Mouse (Mus musculus): ENCODE results near the gene Cwc25.
"Not testable (repeated sequence)": the region's sequence is repeated elsewhere in the genome, so short reads cannot be mapped to it uniquely, and the experiment has no call there.

Cwc25 gene

DNA sequence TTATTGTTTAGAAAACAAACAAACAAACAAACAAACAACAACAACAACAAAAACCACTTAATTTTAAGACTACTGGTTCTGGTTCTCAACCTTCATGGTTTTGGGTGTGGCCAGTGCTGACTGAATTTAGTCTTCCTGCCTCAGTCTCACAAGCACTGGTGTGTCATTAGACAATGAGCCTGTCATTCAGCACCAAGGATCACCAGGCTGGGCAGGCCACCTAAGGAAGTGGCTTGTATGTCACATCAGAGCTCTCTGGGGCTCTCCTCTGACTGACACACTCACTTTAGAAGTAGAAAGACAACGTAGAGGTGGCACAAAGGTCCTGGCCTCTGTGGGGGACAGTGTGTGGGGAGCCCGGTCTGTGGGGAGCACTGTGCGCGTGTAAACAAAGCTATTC lies 47.3 kb downstream of the Cwc25 start:
- no peak for DNase-seq

DNA sequence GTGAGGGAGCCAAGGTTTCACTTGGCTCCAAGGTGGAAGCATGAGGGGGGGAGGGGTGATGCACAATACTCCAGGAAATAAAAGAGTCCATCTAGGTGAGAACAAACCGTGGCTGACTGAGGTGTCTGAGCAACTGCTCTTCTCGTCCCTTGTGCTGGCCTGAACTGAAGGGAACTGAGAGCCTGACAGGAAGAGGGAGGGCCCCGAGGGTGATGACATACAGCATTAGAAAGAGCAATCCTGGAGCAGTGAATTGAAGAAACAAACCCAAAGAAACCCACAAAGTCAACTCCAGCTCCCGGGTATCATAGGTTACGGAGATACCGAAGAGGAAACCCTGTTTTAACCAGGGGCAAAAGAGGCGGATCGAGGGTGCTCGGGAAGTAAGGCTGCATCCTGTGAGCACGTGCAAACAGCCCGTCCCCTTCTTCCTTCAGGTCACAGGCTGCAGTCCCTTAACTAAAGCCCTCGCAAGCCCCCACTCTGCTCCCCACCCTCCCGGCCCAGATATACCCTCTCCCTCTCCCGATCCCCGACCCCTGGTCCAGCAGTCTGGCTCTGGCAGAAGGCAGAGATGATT lies 48.0 kb downstream of the Cwc25 start:
- DNase-seq = peak; percentile 49

DNA sequence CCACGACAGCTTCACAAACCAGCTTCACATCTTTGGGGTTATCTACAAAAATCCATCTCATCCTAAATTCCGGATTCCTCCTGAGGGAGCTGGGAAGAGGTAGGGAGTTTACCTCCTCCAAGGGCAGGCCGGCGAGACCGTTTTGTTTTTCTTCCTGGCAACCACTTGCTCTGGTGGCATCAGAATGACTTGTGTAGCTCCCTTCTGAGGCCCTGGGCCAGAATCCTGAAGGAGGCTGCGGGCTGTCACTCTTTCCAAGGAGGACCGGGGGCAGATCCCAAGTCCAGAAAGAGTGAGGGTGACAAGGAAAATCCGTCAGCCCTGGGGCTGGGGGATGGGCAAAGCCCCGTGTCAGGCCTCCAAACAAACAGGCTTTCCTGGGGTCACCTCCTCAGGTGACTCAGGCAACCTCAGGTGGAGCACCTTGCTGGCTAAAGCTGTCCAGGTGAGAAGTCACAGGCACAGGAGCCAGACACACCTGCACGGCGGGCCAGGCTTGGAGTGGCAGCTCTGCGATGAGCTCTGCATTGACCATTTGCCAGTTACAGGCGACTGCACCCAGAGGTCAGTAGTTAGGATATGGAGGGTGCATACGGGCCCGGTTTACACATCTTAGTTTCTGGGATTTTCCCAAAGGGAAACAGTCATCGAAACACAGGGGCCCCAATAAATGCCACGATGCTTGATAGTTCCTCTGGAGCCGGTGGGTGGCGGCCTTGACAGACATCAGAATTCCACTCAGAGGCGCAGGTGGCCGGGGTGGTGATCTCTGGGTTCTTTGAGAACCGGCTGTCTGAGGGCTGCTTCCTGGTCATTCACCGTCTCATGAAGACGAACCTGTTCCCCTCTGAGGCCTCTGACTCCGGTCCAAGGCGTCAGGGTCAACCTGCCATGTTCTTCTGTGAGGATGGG lies 48.7 kb downstream of the Cwc25 start:
- no peak for DNase-seq

DNA sequence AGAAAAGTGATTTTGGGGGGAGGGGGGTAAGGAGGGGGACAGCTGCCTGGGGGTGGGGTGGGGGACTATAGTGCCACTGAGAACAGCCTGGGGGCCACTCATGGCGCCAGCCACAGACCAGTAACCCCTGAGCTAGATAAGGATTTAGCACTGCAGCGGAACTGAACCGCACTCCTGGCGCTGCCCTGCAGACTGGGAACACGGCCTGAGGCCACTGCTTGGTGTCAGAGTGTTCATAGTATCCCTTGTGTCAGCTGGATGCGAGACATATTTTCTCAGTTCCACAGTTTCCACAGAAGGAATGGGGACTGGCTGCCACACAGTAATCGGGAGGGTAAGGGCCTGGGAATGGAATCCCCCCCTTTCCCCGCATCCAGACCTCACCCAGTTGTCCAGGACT lies 50.3 kb downstream of the Cwc25 start:
- no peak for DNase-seq

DNA sequence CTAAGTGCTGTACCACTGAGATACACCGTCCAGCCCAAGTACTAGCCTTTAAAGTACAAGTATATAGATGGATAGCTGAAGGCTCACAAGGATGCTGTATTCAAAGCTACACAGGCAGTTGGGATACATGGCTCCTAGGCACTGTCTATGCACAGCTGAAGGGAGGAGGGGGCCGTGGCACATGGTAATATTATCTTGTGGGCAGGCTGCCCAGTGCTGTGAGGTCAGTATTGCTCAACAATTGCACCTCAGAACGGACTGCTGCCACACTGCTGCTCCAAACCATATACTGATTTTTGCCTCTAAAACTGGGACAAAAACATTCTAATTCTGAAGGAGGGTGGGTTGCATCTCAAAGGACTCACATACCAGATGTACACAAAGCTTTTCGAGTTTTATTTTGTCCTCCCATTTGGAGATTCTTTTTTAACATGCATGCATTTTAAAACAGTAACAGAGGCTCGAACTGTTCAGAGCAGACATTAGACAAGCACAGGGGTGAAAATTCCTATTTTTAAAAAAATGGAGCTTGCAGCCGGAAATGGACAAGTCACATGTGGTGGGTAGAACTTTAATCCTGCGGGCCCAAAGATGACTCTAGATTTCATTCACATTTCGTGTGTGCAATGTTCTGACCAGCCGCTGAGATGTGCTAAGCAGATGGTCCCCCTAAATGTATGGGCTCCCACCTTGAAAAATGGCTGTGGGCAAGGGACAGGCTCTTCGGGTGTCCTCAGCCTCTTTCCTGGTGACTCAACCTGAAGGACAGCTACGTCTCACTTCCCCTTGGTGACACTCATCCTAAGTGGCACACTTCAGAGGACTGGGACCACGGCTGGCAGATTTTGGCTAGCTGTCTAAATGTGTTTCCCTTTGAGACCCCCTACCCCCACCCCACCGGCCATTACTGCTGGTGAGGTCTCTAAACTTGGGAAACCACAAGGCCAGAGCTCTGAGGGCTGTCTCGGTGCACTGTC lies 51.3 kb downstream of the Cwc25 start:
- DNase-seq = peak; percentile 71

DNA sequence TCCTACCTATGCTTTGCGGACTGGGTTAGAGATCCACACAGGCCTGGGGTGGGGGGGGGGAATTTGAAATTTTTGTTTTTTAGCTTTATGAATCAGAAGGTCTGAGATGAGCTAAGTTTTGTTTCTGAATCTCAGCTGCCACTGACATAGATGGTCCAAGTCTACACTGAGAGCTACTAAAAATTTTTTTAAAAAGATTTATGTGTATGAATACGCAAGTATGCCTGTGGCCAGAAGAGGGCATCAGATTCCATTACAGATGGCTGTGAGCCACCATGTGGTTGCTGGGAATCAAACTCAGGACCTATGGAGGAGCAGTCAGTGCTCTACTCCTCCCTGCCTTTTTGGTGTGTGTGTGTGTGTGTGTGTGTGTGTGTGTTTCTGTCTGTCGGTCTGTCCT lies 52.0 kb downstream of the Cwc25 start:
- no peak for DNase-seq

DNA sequence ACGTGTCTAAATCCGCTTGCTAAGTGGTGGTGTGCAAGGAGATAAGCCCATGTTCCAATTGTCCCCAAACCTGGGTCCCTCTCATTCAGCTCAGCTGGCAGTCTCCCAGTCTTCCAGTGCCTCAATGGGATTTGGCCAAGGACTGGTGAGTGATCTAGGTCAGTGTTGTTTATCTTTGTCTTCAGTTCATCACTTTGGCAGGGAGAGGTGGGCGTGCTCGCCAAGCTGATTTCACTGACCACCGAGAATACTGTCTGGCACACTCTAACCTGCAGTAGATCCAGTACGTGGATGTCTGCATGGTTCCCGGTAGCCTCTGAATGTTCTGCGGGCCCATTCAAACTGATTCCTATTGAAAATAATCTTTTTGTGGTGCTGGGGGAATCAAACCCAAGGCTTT lies 52.5 kb downstream of the Cwc25 start:
- no peak for DNase-seq

DNA sequence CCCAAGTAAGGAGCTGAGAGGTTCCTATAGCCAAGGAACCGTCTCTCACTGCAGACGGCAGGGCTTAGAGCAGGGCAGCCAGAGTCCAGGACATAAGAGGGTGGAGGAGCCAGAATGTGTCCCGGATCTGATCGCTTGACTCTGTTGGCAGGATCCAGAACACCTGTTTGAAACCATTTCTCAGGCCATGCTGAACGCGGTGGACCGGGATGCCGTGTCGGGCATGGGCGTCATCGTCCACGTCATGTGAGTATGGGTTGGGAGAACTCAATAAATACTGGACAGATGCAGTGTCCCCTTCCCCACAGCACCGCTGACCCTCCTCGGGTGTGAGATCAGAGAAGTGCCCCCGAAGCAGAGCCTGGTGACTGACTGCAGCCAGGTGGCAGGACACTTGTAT lies 54.1 kb downstream of the Cwc25 start:
- DNase-seq = no peak

DNA sequence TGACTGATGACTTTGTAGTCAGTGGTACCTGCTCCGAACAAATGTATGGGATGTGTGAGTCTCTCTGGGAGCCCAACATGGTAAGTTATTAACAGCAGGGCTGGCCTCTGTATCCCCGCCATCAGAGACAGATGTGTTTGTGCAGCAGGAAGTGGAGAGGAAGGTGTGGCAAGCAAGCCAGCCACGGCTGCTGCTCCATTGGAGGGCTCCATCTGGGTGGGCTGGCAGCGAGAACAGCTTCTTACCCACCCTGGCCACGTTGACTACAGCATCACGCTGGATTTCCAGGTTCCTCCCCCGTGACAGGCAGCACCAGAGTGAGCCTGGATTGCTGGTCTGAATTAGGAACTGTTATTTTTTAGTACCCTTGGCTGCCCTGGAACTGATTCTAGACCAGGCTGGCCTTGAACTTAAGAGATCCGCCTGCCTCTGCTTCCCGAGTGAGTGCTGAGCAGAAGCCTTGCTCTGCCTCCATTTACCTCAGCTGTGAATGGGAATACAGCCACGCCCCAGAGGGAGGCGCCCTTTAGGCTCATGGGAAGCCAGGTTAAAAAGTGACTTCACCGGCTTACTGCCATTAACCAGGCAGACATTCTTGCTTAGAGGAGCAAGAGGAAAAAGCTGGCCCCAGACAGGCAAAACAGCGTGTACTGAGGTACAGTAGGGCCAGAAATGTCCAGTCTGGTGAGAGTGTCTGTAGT lies 55.0 kb downstream of the Cwc25 start:
- DNase-seq = no peak

DNA sequence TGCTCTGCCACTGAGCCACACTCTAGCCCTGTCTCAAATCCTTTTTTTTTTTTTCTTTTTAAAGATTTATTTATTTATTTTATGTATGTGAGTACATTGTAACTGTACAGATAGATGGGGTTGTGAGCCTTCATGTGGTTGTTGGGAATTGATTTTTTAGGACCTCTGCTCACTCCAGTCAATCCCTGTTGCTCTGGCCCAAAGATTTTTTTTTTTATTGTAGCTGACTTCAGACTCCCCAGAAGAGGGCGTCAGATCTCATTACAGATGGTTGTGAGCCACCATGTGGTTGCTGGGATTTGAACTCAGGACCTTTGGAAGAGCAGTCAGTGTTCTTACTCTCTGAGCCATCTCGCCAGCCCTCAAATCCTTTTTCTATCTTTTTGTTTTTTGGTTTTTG lies 56.3 kb downstream of the Cwc25 start:
- DNase-seq = not testable (repeated sequence)

DNA sequence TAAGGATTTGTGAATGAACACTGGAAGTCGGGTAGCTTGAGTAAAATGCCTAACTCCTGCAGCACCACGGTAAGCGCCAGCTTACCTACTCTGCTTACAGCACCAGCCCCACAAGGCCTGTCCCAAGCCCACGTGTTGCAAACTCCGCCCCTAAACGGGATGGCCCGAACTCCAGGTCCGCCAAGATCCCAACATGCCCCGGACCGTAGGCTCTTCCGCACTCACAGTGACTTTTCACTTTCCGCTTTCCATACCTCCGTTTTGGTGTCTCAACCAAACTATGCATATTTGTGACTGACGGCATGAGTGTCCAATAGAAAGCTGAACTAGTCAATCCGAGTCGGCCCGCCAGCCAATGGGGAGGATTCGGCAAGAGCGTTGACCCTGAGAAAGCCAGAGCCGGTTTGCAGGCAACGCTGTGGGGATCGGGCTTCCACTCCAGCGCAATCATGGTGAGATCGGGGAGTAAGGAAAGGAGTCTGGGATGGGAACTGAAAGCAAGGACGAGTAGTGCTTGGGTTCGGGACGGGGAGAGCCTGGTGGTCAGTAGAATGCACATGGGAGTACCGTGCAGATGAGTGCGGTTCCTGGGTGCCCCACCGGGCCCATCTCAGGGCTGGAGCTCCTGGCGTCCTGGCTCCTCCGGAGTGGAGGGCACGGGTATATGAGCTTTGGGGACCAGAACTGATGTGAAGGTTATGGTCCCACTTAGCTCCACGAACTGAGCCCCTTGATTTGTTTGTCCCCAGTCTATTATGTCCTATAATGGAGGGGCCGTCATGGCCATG lies 63.1 kb downstream of the Cwc25 start, which contains the start of gene Psmb3:
Psmb3 (plus strand) TSS at position 361 of the 788 bp plus-strand sequence.
- peak; percentile 100 for DNase-seq

DNA sequence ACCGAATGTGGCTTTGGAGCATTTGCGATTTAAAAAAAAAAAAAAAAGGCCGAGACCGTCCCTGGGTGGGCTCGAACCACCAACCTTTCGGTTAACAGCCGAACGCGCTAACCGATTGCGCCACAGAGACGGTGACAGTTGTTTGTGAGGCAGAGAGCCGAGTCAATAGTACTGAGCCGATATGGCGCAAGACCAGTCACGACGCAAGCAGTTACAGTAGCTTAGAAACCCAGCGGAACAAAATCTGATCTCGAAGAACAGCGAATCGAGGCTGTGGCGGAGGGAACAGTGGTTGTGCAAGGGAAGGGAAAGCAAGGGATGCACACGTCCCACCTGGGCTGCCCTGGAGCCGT lies 64.0 kb downstream of the Cwc25 start:
- DNase-seq = peak; percentile 94

DNA sequence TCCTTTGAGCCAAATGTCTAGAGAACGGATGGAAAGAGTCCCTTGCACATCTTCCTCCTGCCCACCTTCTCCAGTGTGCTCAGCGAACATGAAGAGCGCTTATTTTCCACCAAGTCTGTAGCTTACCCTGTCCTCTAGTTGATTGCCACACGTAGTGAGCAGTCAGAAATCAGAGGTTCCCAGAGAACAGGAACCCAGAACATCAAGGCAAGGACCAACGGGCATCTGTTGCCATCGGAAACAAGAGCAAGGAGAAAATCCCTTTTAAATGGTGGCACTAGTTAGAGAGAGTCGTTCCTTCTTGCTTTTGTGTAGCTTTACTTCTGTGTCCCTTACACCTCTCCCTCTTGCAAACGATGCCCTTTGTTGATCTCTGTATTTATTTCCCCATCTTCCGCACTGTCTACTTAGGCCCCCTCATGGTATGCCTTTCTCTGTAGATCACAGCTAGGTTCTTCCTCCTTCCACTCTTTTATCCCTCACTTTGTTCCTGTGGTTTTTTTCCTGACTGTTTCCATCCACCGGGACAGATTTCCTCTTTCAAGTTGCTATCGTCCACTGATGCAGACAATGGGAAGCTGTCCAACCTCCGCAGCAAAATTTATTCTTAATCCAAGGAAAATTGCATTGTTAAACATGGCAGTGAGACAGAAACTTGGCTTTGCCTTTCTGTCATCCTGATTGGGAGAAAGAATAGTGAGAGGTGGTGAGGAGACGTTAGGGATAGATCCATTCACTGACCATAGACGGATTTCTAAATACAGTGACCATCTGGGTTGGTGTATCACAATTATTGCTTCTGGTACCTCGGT lies 64.6 kb downstream of the Cwc25 start:
- no peak for DNase-seq

DNA sequence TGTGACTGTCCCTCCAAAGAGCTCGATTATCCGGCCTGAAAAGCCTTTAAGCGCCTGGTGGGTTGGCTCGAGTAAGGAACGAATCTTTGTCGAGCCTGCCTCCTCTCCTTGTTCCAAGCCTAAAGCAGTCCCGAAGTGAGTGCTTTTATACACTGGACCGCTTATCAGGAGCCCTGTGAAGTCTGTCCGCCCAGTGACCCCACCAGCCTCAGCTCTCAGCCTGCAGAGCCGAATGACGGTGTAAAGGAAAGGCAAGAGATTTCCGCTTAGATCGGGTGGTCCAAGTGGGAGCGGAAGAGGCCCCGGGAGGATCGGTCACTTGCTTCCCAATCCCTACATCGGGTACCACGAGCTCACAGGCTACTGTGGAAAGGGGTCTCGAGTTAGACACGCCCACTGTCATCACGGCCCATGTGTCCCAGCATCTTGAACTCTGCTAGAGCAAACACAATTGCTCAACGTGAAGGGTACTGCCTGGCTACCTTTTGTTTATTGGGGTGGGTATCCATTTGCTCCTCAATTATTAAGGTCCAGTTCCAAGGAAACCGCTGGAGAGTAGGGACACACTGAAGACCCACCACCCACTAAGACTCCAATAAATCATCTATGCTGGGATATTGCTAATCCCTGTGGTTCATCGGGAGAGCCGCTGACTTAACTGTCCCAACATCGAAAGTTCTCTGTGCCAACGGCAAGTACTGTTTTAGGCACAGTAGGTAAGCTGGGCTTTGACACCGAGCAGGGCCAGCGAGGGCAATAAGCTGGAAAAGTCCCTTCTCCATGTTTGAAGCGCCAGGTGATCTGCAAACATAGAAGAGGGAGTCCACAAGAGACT lies 65.4 kb downstream of the Cwc25 start:
- peak; percentile 44 for DNase-seq

DNA sequence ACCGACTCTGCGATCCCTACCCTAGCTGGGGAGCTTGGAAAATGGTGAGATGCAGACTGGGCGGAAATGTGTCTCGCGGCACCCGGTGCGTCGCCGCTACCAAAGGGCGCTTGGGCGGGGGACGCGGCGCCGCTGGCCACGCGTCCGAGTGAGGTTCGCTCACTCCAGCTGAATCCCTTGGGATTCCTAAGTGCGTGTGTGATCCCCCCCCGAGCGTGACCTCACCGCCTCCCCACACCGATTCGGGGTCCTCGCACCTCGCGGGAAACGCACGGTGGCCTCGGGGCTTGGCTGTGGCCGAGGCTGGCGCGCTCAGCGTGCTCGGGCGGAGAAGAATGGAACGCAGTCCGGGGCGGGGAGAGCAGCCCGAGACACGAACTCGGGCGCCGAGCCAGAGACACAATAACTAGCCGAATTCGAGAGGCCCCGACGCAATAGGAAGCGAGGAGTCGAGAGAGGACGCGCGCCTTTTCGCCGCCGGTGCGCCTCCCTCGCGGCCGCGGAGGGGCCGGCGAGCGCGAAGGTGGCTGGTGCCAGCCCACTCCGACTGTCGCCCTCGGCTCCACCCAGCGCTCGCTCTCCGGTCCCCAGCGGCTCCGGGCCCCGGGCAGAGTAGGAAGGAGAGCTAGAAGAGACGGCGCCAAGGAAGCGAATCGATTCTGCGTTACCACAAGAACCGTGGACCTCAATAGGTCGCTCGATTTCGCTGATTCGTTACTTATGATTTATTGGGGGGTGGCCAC lies 66.2 kb downstream of the Cwc25 start, which contains the start of gene Pcgf2:
Pcgf2 (minus strand) TSS at position 495 of the 743 bp plus-strand sequence.
- peak; percentile 90 for DNase-seq

DNA sequence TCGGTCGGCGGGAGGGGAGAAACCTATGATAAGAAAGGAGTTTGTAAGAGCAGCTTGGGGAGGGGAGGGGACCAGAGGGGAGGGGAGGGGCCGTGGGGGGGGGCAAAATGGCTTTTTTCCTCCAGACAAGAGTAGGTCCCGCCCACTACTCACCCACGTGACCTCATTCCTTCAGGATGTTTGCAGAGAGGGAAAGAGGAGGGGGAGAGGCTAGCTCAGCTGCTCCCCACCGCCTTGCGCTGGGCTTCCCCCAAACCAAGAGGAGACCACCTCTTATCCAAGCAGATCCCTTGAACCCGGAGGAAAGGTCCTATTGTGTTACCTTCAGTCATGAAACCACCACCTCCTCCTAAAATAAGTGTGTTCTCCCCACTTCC lies 66.7 kb downstream of the Cwc25 start:
- DNase-seq = peak; percentile 98

DNA sequence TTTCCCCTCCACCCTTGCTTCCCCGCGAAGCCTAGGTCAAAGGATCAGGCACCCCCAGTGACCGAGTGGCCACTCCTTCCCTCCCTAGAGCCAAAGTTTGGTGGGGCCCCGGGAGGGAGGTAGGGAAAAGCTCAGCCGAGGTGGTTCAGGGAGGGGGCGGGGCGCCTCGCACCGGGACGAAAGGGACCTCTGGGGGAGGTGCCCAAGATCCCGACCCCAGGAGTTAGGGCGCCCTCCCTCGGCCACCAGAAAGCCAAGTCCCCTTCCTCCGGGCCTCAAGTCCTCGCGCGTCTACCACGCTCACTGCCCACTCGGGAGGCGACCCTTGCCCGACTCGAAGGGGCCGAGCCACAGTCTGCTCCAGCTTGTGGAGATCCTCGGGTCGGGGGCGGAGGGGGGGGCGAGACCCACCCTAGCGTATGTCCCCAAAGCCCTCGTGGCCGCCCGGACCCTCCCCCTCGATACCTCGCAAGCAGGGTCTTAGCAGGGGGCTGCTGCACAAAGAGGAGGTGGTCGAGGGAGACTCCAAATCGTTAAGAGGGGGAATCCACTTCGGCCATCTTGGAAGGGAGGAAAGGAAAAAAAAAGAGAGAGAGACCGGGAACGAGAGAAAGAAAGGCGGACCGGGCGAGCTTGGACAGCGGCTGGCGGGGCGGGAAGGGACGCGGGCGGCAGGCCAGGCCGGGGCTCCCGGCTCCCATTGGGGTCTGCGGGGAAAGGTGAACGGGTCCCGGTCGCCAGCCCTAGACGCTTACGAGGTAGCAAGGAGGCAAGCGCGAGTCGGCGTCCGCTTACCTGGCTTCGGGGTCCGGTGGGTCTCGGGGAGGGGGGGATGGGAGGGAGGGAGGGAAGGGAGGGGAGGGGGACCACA lies 67.4 kb downstream of the Cwc25 start:
- DNase-seq = peak; percentile 80

DNA sequence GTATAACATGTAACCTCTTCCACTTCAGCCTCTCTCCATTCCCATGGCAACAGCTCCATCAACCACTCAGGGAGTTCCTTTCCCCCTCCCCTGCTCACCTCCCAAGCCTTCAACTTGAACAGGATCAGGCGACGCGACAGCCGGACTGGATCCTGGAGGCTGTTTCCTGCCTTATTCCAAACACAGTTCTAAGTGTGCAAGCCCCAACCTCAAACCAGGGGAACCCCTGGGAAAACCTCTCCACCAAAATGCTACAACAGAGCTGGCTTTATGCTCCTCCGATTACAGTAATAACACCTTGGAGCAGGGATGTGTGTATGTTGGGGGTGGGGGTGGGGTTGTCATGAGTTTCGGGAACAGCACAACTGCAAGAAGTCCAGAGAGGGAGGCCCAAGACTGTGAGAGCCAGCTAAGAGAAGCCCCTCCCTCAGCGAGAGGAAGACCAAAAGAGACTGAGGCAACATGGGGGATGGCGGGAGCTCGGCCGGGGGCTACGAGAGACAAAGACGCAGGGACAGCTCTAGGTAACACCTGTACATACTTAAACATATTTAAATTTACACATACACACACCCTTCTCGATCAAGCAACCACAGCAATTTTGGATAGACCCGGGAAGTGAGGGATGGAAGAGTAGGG lies 68.3 kb downstream of the Cwc25 start:
- DNase-seq = no peak
